Mouse (Mus musculus): ENCODE results near the gene Smad9. TPM values are rescaled to one million over a fixed set of nuclear protein-coding genes. Genes with fewer than 3 reads are reported as not detected.
A peak's percentile ranks its signal among the peaks of the same experiment; 100 is the strongest.

Gene Smad9
- polyA plus RNA-seq, 1 experiment, result 1.1 TPM

GRCm38 (mm10) chr3:54807666-54808217 is 52.4 kb downstream of the Smad9 start, which contains the start of gene Rfxap:
Gene Rfxap, minus strand, starts transcription at chr3:54807791.
- TF ChIP-seq POLR2A (IDR thresholded peaks at IDR 0.05; ENCODE audit: low read depth, low read length) (peak; percentile 74), CTCF (conservative IDR thresholded peaks at IDR 0.05; ENCODE audit: insufficient read depth, insufficient read length, low read depth, low read length) (0 out of 2 replicates have a peak, but pooled peaks have one; percentile 2)
- DNase-seq, result peak; percentile 97
- Histone ChIP-seq H3K4me1 (ENCODE audit: control insufficient read depth, insufficient read depth, low read length) (peaks cover 7% of the 10 kb centered on the region; the same call in 1 of the 2 replicates), H3K4me3 (ENCODE audit: insufficient read depth, low read depth, low read length) (peak within 1 kb of the TSS; percentile 97), H3K27me3 (replicated peaks; ENCODE audit: control insufficient read depth, insufficient read depth, low read length) (no peaks in the 10 kb centered on the region), H3K27ac (ENCODE audit: insufficient read depth, low read depth, low read length) (peak within 1 kb of the TSS; percentile 83), H3K36me3 (ENCODE audit: control insufficient read depth, insufficient read depth, low read length) (peaks cover 2% of the 10 kb centered on the region; the same call in 1 of the 2 replicates)
- under 1% methylated on average over 52 of the region's 52 CpGs for WGBS

- H3K4me1 ChIP-seq (ENCODE audit: control insufficient read depth, insufficient read depth, low read length), result peaks cover 7% of the 10 kb centered on the region; the same call in 1 of the 2 replicates
- no peak for DNase-seq
- no peaks in the 10 kb centered on the region for H3K27me3 ChIP-seq (replicated peaks; ENCODE audit: control insufficient read depth, insufficient read depth, low read length)
- WGBS, result 66% methylated on average over 5 of the region's 5 CpGs
- TF ChIP-seq CTCF (conservative IDR thresholded peaks at IDR 0.05; ENCODE audit: insufficient read depth, insufficient read length, low read depth, low read length), result no peak
- no peak for TF ChIP-seq POLR2A (IDR thresholded peaks at IDR 0.05; ENCODE audit: low read depth, low read length)
- peaks cover 2% of the 10 kb centered on the region; the same call in 1 of the 2 replicates for H3K36me3 ChIP-seq (ENCODE audit: control insufficient read depth, insufficient read depth, low read length)
- H3K4me3 ChIP-seq (ENCODE audit: insufficient read depth, low read depth, low read length), result no peak overlapping the region
- H3K27ac ChIP-seq (ENCODE audit: insufficient read depth, low read depth, low read length), result no peak overlapping the region
Observed at GRCm38 (mm10) chr3:54809111-54809510, 53.7 kb downstream of the Smad9 start.

GRCm38 (mm10) chr3:54811616-54812015 is 56.2 kb downstream of the Smad9 start:
- no peaks in the 10 kb centered on the region for H3K27me3 ChIP-seq (replicated peaks; ENCODE audit: control insufficient read depth, insufficient read depth, low read length)
- 54% methylated on average over 1 of the region's 1 CpGs for WGBS
- no peak overlapping the region for H3K27ac ChIP-seq (ENCODE audit: insufficient read depth, low read depth, low read length)
- no peak for DNase-seq
- no peaks in the 10 kb centered on the region; the same call in 1 of the 2 replicates for H3K4me1 ChIP-seq (ENCODE audit: control insufficient read depth, insufficient read depth, low read length)
- no peaks in the 10 kb centered on the region for H3K36me3 ChIP-seq (ENCODE audit: control insufficient read depth, insufficient read depth, low read length)
- TF ChIP-seq CTCF (conservative IDR thresholded peaks at IDR 0.05; ENCODE audit: insufficient read depth, insufficient read length, low read depth, low read length) (no peak), POLR2A (IDR thresholded peaks at IDR 0.05; ENCODE audit: low read depth, low read length) (no peak)
- no peak overlapping the region for H3K4me3 ChIP-seq (ENCODE audit: insufficient read depth, low read depth, low read length)

- H3K27me3 ChIP-seq (replicated peaks; ENCODE audit: control insufficient read depth, insufficient read depth, low read length), result no peaks in the 10 kb centered on the region
- no peaks in the 10 kb centered on the region for H3K4me1 ChIP-seq (ENCODE audit: control insufficient read depth, insufficient read depth, low read length)
- WGBS, result 37% methylated on average over 6 of the region's 6 CpGs
- no peaks in the 10 kb centered on the region for H3K36me3 ChIP-seq (ENCODE audit: control insufficient read depth, insufficient read depth, low read length)
- DNase-seq, result peak; percentile 31
- H3K4me3 ChIP-seq (ENCODE audit: insufficient read depth, low read depth, low read length), result no peak overlapping the region
- no peak for TF ChIP-seq CTCF (conservative IDR thresholded peaks at IDR 0.05; ENCODE audit: insufficient read depth, insufficient read length, low read depth, low read length)
- no peak for TF ChIP-seq POLR2A (IDR thresholded peaks at IDR 0.05; ENCODE audit: low read depth, low read length)
- H3K27ac ChIP-seq (ENCODE audit: insufficient read depth, low read depth, low read length), result no peak overlapping the region
Observed at GRCm38 (mm10) chr3:54813418-54813988, 58.1 kb downstream of the Smad9 start.

GRCm38 (mm10) chr3:54814622-54815021 is 59.2 kb downstream of the Smad9 start:
- TF ChIP-seq POLR2A (IDR thresholded peaks at IDR 0.05; ENCODE audit: low read depth, low read length), result no peak
- no peak for TF ChIP-seq CTCF (conservative IDR thresholded peaks at IDR 0.05; ENCODE audit: insufficient read depth, insufficient read length, low read depth, low read length)
- DNase-seq, result peak; percentile 33
- Histone ChIP-seq H3K4me1 (ENCODE audit: control insufficient read depth, insufficient read depth, low read length) (no peaks in the 10 kb centered on the region), H3K27me3 (replicated peaks; ENCODE audit: control insufficient read depth, insufficient read depth, low read length) (no peaks in the 10 kb centered on the region), H3K4me3 (ENCODE audit: insufficient read depth, low read depth, low read length) (no peak overlapping the region), H3K27ac (ENCODE audit: insufficient read depth, low read depth, low read length) (no peak overlapping the region), H3K36me3 (ENCODE audit: control insufficient read depth, insufficient read depth, low read length) (no peaks in the 10 kb centered on the region)
- WGBS, result 61% methylated on average over 6 of the region's 6 CpGs

- TF ChIP-seq CTCF (conservative IDR thresholded peaks at IDR 0.05; ENCODE audit: insufficient read depth, insufficient read length, low read depth, low read length) (peak; percentile 69), POLR2A (IDR thresholded peaks at IDR 0.05; ENCODE audit: low read depth, low read length) (no peak)
- H3K4me3 ChIP-seq (ENCODE audit: insufficient read depth, low read depth, low read length), result no peak overlapping the region
- WGBS, result 10% methylated on average over 3 of the region's 3 CpGs
- DNase-seq, result peak; percentile 37
- H3K27ac ChIP-seq (ENCODE audit: insufficient read depth, low read depth, low read length), result no peak overlapping the region
- no peaks in the 10 kb centered on the region for H3K4me1 ChIP-seq (ENCODE audit: control insufficient read depth, insufficient read depth, low read length)
- H3K36me3 ChIP-seq (ENCODE audit: control insufficient read depth, insufficient read depth, low read length), result no peaks in the 10 kb centered on the region
- H3K27me3 ChIP-seq (replicated peaks; ENCODE audit: control insufficient read depth, insufficient read depth, low read length), result no peaks in the 10 kb centered on the region
Observed at GRCm38 (mm10) chr3:54815292-54815691, 59.9 kb downstream of the Smad9 start.

GRCm38 (mm10) chr3:54822526-54822925 is 67.1 kb downstream of the Smad9 start:
- DNase-seq, result no peak
- Histone ChIP-seq H3K36me3 (ENCODE audit: control insufficient read depth, insufficient read depth, low read length) (no peaks in the 10 kb centered on the region), H3K27me3 (replicated peaks; ENCODE audit: control insufficient read depth, insufficient read depth, low read length) (no peaks in the 10 kb centered on the region), H3K27ac (ENCODE audit: insufficient read depth, low read depth, low read length) (no peak overlapping the region), H3K4me3 (ENCODE audit: insufficient read depth, low read depth, low read length) (no peak overlapping the region), H3K4me1 (ENCODE audit: control insufficient read depth, insufficient read depth, low read length) (no peaks in the 10 kb centered on the region)
- no peak for TF ChIP-seq POLR2A (IDR thresholded peaks at IDR 0.05; ENCODE audit: low read depth, low read length)
- TF ChIP-seq CTCF (conservative IDR thresholded peaks at IDR 0.05; ENCODE audit: insufficient read depth, insufficient read length, low read depth, low read length), result no peak
- 32% methylated on average over 5 of the region's 5 CpGs for WGBS

Data from kidney, adult 2 months (tissue).